Mouse (Mus musculus) c-Kit-negative CD71-positive TER-119-positive erythroid progenitor cells, embryonic 14.5 days (primary cell): Measurements from ENCODE around the gene Ntrk2.

Source experiments
- DNase-seq: peaks from one replicate; pipeline ENCODE4 v3.0.0-alpha.2; 2013; ENCODE audit warnings: low read depth, low spot score

Gene Ntrk2

GRCm38 (mm10) chr13:59110107-59110506, 303.7 kb downstream of the Ntrk2 start:
- no peak for DNase-seq

GRCm38 (mm10) chr13:59114684-59115083, 308.3 kb downstream of the Ntrk2 start:
- DNase-seq: no peak

GRCm38 (mm10) chr13:59115551-59115950, 309.2 kb downstream of the Ntrk2 start:
- no peak for DNase-seq

GRCm38 (mm10) chr13:59117233-59117632, 310.9 kb downstream of the Ntrk2 start:
- DNase-seq: no peak

GRCm38 (mm10) chr13:59119596-59120394, 313.4 kb downstream of the Ntrk2 start:
- DNase-seq: no peak

GRCm38 (mm10) chr13:59143141-59143744, 336.9 kb downstream of the Ntrk2 start:
- no peak for DNase-seq

- DNase-seq: no peak
These were observed 338.0 kb downstream of the Ntrk2 start for GRCm38 (mm10) chr13:59144321-59144856.

GRCm38 (mm10) chr13:59145677-59146555, 339.5 kb downstream of the Ntrk2 start:
- no peak for DNase-seq

GRCm38 (mm10) chr13:59146616-59147015, 340.2 kb downstream of the Ntrk2 start:
- no peak for DNase-seq

- DNase-seq: no peak
These were observed 341.6 kb downstream of the Ntrk2 start for GRCm38 (mm10) chr13:59147976-59148375.

GRCm38 (mm10) chr13:59148793-59149192, 342.4 kb downstream of the Ntrk2 start:
- DNase-seq: no peak

GRCm38 (mm10) chr13:59164015-59164414, 357.6 kb downstream of the Ntrk2 start:
- no peak for DNase-seq

- no peak for DNase-seq
These were observed 367.5 kb downstream of the Ntrk2 start for GRCm38 (mm10) chr13:59173840-59174239.

GRCm38 (mm10) chr13:59176021-59176420, 369.7 kb downstream of the Ntrk2 start:
- DNase-seq: no peak

GRCm38 (mm10) chr13:59176485-59176884, 370.1 kb downstream of the Ntrk2 start:
- no peak for DNase-seq

GRCm38 (mm10) chr13:59177003-59177402, 370.6 kb downstream of the Ntrk2 start:
- no peak for DNase-seq

GRCm38 (mm10) chr13:59179986-59180385, 373.6 kb downstream of the Ntrk2 start:
- no peak for DNase-seq

- DNase-seq: no peak
These were observed 374.4 kb downstream of the Ntrk2 start for GRCm38 (mm10) chr13:59180781-59181180.

- no peak for DNase-seq
These were observed 375.0 kb downstream of the Ntrk2 start for GRCm38 (mm10) chr13:59181188-59181947.

GRCm38 (mm10) chr13:59182630-59183029, 376.3 kb downstream of the Ntrk2 start:
- DNase-seq: no peak
